Mouse (Mus musculus) spleen, adult 2 months (tissue): ENCODE data around the gene Dock3.

Experiments
- CTCF ChIP-seq: fragments of 200-500 bp; IDR thresholded peaks from 2 replicates; pipeline ENCODE4 v1.5.1; 2011; ENCODE audit warnings: mild to moderate bottlenecking, inconsistent platforms; ENCODE audit not compliant: insufficient read depth, insufficient read length, insufficient replicate concordance; ENCODE audit errors: extremely low read depth
- POLR2A ChIP-seq: fragments of 200-500 bp; IDR thresholded peaks from 2 replicates; pipeline ENCODE4 v1.6.1; 2011; ENCODE audit warnings: low read depth, low read length, inconsistent platforms

GRCm38 (mm10) chr9:106958452-106958851 lies 273.3 kb downstream of the Dock3 start:
- TF ChIP-seq POLR2A (no peak), CTCF (no peak)
